Comparison of ENCODE assay signal across 8 mouse cellular contexts in genomic region chr4:154925413-154925812, GRCm38 (mm10). TPM values are rescaled to one million over a fixed set of nuclear protein-coding genes. Genes with fewer than 3 reads are reported as not detected.
DNase-seq lines count a peak whose midpoint lies in the region.

No protein-coding gene starts in this region.

- peak; percentile 28 for DNase-seq in embryo, embryonic 10 days (ENCODE audit: low spot score)
- no peak for DNase-seq in embryo, embryonic 9.5 days (ENCODE audit: extremely low spot score)
- DNase-seq in retina, embryonic 14.5 days (ENCODE audit: low spot score) = peak; percentile 47
- no peak for DNase-seq in retina, postnatal 1 day
- DNase-seq in lung, postnatal 14 days = peak; percentile 51
- DNase-seq in thymus, postnatal 36 days = peak; percentile 67 to 72
- DNase-seq in layer of hippocampus, postnatal 36 days = no peak
- DNase-seq in frontal cortex, postnatal 14 days (ENCODE audit: low spot score in 2 of 2) = no peak

RNA-seq across cellular contexts. Expression of gene Tnfrsf14, which starts 3.0 kb away (rescaled TPM):
- total RNA-seq in layer of hippocampus, postnatal 36 days (2021) = 1 to 10 TPM in 1 of 2 experiments, under 1 TPM in 1; 0.60 to 1.1 TPM

RNA-seq across cellular contexts. Expression of gene Fam213b, which starts 26.5 kb away (rescaled TPM):
- total RNA-seq in layer of hippocampus, postnatal 36 days (2021) = 10 to 100 TPM; 40.4 to 45.9 TPM

RNA-seq across cellular contexts. Expression of gene Hes5, which starts 35.3 kb away (rescaled TPM):
- 10 to 100 TPM; 17.6 to 28.1 TPM for total RNA-seq in layer of hippocampus, postnatal 36 days (2021)

RNA-seq across cellular contexts. Expression of gene Pank4, which starts 38.5 kb away (rescaled TPM):
- 10 to 100 TPM; 40.6 to 40.8 TPM for total RNA-seq in layer of hippocampus, postnatal 36 days (2021)

RNA-seq across cellular contexts. Expression of gene Mmel1, which starts 56.0 kb away (rescaled TPM):
- total RNA-seq in layer of hippocampus, postnatal 36 days (2021) = under 1 TPM; 0.15 to 0.40 TPM

Comparison
In these comparisons a context has a peak if more than half of its experiments do, and no peak if none do; other contexts are left out.
1. DNase-seq: peak in embryo, embryonic 10 days (single experiment), retina, embryonic 14.5 days (single experiment), lung, postnatal 14 days (single experiment) and thymus, postnatal 36 days (2 of 2); none in embryo, embryonic 9.5 days (single experiment), retina, postnatal 1 day (single experiment), layer of hippocampus, postnatal 36 days (0 of 2) and frontal cortex, postnatal 14 days (0 of 2).